Mouse (Mus musculus) testis, adult 2 months (tissue): ENCODE measurements around the gene Clnk.

Experiments
- CTCF ChIP-seq: fragments of 200-500 bp; IDR thresholded peaks from 2 replicates; pipeline ENCODE4 v1.5.1; 2012; ENCODE audit warnings: low read depth, mild to moderate bottlenecking, inconsistent platforms, low read length, moderate library complexity; ENCODE audit not compliant: control insufficient read depth, insufficient read depth, insufficient replicate concordance
- POLR2A ChIP-seq: fragments of 200-500 bp; IDR thresholded peaks from 2 replicates; pipeline ENCODE4 v1.6.1; 2012; ENCODE audit warnings: low read depth, mild to moderate bottlenecking, inconsistent platforms, low read length, moderate library complexity; ENCODE audit not compliant: control insufficient read depth

DNA sequence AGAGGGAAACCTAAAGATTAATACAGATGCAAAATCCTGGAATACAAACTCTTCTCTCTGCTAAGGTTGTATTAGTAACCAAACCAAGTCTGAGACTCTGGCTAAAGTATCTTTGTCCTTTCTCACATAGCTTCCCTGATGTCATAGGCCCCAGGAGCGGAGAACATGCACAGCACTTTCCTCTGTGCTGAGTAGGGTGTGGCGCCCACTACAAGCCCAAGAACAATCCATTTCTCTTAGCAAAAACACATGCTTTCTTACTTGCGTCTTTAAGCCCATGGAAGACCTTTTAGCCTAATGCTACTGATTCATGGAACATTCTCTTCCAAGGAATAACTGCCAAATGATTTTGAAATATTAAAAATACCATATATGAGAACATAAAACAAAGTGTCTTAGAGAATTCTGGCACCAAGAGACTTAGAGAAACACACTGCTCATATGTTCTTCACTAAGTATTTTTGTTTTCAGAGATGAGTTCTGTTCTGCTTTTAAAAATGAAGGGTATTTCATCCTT is 28.0 kb upstream of the Clnk start:
- TF ChIP-seq CTCF (no peak), POLR2A (no peak)
